Mouse (Mus musculus) cerebellum, postnatal 4 days (tissue): ENCODE results near the gene Zfp526.
A peak's percentile ranks its signal among the peaks of the same experiment; 100 is the strongest.

Experiments used
- DNase-seq, 2 experiments: peaks; one replicate each; pipeline ENCODE4 v3.0.0; 2022; ENCODE audit warnings: low spot score in 2 of 2, mixed read lengths in 1 of 2

The Zfp526 gene

DNA sequence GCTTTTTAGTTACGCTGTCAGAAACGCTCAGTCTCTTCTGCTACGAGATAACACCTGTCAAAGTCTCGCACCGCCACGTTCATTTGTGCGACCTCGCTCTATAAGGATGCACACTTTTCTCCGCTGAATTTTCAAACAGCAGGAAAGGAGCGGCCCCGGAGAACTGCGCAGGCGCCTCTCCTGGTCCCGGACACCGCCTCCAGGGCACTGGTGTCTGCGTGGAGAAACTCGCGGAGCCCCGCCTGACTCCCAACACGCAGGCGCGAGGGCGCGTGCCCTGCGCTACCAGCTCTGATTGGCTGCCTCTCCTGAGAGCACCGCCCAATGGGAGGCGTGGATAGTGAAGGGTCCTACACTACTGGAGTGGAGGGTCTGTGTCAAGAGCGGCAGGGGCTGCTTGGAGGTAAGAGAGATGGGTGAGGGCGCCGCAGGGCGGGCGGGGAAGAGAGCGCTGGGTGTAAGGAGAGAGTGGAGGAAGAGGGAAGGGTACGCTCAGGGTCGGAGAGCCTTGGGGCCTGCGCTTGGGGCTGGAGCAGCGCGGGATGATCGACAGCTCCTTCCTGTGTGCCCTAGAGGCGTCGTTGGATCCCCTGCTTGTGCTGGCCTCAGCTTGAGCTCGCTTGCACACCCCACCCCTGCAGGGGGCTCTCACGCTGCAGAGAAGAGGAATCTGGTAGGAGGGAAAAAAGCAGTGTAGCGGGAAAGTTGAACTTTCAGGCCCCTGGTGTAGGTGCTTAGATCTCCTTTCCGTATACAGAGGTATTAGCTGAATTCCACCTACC, at the start of gene Zfp526:
Zfp526 (plus strand) TSS at position 324 of the 782 bp plus-strand sequence.
- DNase-seq: peak; percentile 93 to 97

GRCm38 (mm10) chr7:25172669-25173068, 48.6 kb upstream of the Zfp526 start:
- no peak for DNase-seq

DNA sequence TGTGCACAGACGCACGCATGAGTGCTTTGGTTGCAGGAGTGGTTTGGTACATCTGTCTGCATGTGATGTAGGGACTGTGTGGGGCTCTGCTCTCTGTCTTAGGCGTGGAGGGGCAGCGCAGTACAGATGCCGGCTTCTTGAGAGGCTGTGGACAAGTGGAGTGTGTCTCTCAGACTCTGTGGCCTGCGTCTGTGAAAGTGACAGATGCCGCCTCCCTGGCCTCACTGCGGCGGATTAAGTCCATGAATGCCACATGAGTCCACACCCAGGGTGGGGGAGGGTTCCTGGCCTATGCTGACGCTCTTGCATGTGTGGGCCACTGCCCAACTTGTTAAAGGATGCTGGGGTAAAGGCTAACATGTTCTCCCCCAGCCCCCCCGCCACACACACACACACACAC, 46.9 kb upstream of the Zfp526 start:
- DNase-seq: no peak

- no peak for DNase-seq
Observed at GRCm38 (mm10) chr7:25178317-25178716, 42.9 kb upstream of the Zfp526 start.

DNA sequence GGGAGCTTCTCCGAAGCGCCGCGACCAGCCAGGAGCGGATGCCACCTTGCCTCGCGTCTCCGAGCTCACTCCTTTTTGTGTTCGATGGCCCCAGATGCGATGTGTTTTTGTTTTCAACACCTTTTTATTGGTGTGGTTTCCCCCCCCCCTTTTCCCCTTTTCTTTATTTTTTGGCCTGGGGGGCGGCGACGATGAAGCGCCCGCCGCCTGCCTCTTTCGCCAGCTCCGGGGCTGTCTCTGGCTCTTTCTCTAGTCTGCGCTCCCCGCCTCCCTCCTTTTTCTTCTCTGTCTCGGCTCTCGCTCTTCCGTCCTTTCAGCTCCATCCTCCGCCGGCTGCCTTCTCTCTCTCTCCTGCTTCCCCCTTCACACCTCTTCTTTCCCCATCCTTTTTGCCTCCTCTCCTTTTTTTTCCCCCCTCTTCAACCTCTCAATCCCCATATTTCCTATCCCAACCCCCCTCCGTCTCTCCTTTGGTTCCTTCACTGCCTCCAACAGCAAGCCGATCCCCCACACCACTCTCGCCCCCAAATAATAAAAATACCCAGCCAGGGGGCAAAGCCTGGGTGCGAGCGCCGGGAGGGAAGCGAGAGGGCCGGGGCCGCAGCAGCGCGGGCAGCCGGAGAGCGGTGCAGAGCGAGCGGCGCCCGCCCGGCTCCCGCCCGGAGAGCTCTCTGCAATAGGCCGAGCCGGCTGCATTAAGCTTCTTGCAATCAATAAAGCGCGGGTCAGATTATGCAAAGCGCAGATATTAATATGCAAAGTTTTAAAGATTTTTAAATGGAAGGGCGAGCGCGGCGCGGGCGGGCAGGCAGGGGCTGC, 42.2 kb upstream of the Zfp526 start:
- no peak for DNase-seq

DNA sequence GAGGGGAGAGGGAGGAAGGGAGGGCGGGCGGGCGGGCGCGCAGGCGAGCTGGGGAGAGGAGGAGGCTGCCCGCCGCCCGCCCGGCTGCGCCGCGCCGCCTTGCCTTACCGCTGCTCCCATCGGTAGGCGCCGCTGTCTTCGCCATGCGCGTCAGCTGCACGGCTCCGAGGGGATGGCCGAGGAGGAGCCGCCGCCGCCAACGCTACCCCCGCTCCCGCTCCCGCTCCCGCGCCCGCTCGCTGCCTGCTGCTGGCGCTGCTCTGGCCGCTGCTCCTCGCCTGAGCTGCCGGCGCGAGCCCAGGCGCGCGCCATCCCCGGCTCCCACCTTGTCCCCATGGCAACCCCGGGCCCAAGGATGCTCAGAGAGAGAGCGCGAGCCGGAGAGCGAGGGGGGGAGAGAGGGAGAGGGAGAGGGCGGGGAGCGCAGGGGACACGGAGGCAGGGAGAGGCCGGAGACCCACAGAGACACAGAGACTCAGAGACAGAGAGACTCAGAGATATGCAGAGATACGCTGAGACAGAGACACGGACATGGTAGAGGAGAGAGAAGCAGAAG, 41.5 kb upstream of the Zfp526 start, which contains the start of gene Pou2f2:
Pou2f2 (minus strand) TSS at position 121 of the 556 bp plus-strand sequence.
- peak; percentile 71 to 87 for DNase-seq

DNA sequence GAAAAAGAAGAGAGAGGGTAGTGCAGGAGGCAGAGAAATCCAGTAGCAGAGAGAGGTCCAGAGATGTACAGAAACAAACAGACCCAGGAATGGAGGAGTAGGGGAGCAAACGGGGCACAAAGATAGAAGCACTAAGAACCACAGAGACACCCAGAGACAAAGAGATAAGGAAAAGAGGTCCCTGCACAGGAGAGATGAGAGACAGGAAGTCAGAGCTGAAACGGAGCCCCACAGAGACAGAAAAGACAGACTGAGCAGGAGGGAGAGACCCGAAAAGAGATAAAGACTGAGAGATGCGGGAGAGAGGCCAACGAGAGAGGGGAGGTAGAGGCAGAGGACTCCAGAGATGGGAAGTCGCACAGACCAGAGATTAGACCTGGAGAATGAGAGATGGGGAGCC, 40.7 kb upstream of the Zfp526 start:
- no peak for DNase-seq

DNA sequence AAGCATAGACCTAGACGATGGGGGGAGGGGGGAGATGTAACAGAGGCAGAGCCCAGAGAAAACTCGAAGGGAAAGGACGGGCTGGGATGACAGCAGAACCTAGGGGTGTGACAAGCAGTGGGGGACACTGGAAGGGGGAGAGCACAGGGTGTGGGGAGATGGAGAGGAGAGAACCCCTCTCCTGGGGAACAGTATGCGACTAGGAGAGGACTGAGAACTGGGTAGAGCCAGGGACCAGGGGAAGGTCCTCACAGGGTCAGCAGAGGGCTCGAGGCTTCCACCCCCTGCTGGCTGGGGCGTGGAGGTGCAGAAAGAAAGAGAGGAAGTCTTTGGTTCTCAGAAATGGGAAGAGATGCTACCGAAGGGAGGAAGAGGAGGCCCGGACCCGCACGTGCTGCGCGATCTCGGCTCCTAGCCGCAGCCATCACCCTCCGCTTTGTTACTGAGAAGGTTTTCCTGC, 39.9 kb upstream of the Zfp526 start:
- DNase-seq: peak in 1 of 2 experiments; percentile 51

GRCm38 (mm10) chr7:25181814-25182213, 39.4 kb upstream of the Zfp526 start:
- no peak for DNase-seq

GRCm38 (mm10) chr7:25184091-25184490, 37.1 kb upstream of the Zfp526 start:
- no peak for DNase-seq

DNA sequence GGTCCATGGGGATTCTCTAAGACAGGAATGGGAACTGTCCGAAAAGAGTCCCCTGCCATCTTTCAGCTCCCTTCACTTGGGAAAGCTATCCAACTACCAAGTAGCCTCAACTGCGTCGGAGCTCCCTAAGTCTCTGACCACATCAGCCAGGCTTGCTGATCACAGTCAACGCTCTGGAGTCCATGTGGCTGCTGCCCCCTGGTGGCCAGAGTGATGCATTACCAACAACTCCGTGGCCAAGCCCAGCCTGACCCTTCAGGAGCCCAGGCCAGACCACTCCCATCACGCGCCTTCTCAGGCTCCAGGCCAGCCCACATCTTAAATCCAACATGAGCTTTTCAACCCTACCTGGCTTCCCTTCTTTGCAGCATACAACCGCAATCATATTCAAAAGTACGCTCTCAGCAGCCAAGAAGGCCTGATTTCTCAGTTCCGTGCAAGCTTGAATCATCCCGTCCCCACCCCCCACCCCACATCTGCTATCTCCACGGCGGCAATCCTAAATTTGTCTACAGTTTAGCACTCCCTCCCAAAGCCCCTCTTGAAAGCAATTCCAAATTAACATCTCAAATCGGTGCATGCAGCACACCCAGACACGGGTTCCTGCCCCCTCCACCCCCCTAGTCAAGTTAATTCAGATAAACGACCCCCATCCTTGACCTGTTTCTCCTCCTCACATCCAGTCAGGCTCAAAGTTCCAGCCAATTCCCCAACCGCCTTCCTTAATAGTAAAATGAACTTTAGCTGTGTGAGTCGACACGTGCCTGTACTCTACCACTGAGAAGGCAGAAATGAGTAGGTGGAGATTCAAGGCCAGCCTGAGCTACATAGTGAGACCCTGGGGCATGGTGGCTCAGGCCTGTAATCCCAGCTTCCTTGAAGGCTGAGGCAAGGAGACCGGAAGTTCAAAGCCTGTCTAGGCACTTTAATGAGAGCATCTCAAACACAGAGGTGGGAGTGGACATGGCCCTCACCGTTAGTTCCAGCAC, 33.3 kb upstream of the Zfp526 start:
- DNase-seq: peak; percentile 85 to 94

DNA sequence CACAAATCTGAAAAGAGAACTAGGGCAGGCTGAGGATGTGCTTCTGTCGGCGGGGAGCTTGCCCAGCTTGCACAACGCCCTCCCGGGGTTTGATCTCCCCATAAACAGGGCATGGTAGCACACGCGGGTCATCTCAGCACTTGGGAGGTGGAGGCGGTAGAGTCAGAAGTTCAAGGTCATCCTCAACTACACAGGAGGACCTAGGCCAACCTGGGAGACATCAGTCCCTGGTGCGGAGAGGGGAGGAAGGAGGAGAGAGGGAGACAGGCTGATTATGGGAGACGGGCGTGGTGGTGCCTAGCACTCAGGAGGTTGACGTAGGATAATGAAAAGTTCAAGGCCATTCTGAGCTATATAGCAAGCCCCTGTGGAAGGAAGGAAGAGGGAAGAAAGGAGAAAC, 30.4 kb upstream of the Zfp526 start:
- no peak for DNase-seq

GRCm38 (mm10) chr7:25192110-25192509, 29.1 kb upstream of the Zfp526 start:
- no peak for DNase-seq

GRCm38 (mm10) chr7:25195148-25195547, 26.1 kb upstream of the Zfp526 start:
- no peak for DNase-seq

DNA sequence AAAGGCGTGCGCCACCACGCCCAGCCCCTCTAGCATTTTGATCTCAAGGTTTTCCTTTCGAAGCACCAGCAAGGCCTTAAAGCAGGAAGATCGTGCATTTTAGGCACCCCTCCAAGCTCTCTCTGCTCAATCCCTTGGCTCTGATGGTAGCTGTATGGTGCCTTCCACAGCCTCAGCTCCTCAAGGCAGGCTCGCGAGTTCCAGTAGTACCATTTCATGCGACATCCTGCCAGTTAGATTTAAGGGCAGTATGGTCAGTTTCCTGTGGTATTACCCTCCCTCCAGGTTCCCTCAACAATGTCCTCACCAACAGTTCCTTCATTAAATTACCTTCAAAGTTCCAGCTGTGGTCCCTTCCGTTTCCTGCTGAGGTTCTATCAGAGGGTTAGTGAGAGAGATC, 25.1 kb upstream of the Zfp526 start:
- DNase-seq: no peak

- no peak for DNase-seq
Observed at GRCm38 (mm10) chr7:25197384-25198018, 23.7 kb upstream of the Zfp526 start.

- no peak for DNase-seq
Observed at GRCm38 (mm10) chr7:25203624-25204023, 17.6 kb upstream of the Zfp526 start.

- no peak for DNase-seq
Observed at GRCm38 (mm10) chr7:25205355-25206093, 15.7 kb upstream of the Zfp526 start.

DNA sequence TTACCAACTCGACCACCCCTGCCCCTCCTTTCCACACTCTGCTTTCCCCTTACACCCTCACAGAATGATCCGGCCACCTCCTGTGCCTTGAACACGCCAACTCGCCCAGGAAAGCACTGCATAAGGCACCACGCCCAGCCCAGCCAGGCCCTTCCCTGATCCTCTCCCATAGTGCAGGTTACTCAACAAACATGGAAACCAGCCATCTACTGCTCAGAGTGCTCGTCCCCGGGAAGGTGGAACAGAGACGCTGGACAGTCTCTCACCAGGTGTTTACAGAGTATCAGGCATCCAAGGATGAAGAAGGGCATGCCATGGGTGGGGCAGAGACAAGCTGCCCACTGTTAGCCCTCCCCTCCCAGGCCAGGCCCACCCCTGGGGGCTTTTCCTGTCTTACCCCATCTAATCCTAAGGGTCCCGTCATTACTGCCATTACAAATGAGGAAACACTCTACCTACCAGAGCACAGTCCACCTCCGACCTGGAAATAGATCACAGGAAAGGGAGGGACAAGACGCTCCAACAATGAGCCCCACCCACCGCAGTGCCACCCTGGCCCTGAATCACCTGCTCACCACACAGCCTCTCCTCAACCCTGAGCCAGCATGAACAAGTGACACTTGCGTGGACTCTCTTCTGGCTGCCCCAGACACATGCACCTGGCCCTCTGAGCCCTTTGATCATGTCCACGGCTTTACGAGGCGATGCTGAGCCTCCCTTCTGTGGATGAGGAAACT, 15.0 kb upstream of the Zfp526 start:
- no peak for DNase-seq
